Mouse (Mus musculus) heart, embryonic 15.5 days (tissue): ENCODE results near the gene Cacul1. TPM values are rescaled to one million over a fixed set of nuclear protein-coding genes. Genes with fewer than 3 reads are reported as not detected.
A peak's percentile ranks its signal among the peaks of the same experiment; 100 is the strongest.
"Not testable (repeated sequence)": the region's sequence is repeated elsewhere in the genome, so short reads cannot be mapped to it uniquely, and the experiment has no call there.

Experiments
- ATAC-seq: fragments of 200-750 bp; cut with Nextera tagmentation; replicated peaks from 2 replicates; pipeline ENCODE4 v1.8.0; 2017; ENCODE audit warnings: low read depth, moderate TSS enrichment; ENCODE audit not compliant: insufficient number of reproducible peaks, insufficient read depth, low FRiP score
- H3K27ac ChIP-seq: fragments of 300-500 bp; sonication (generic); 2 replicates; pipeline ENCODE4 v1.5.1; 2015; ENCODE audit warnings: mild to moderate bottlenecking, inconsistent platforms
- H3K27me3 ChIP-seq: fragments of 300-500 bp; sonication (generic); 2 replicates; pipeline ENCODE4 v1.6.1; 2015; ENCODE audit warnings: inconsistent platforms
- H3K36me3 ChIP-seq: fragments of 300-500 bp; sonication (generic); 2 replicates; pipeline ENCODE4 v1.6.1; 2015; ENCODE audit warnings: mild to moderate bottlenecking, inconsistent platforms
- H3K4me1 ChIP-seq: fragments of 300-500 bp; sonication (generic); replicated peaks from 2 replicates; pipeline ENCODE4 v1.6.1; 2015; ENCODE audit warnings: inconsistent platforms
- H3K4me2 ChIP-seq: fragments of 300-500 bp; sonication (generic); 2 replicates; pipeline ENCODE4 v1.6.1; 2015; ENCODE audit warnings: inconsistent platforms, mild to moderate bottlenecking, moderate library complexity
- H3K4me3 ChIP-seq: fragments of 300-500 bp; sonication (generic); 2 replicates; pipeline ENCODE4 v1.5.1; 2015; ENCODE audit warnings: mild to moderate bottlenecking, inconsistent platforms
- H3K9ac ChIP-seq: fragments of 300-500 bp; sonication (generic); 2 replicates; pipeline ENCODE4 v1.6.1; 2015; ENCODE audit warnings: mild to moderate bottlenecking, inconsistent platforms
- H3K9me3 ChIP-seq: fragments of 300-500 bp; sonication (generic); replicated peaks from 2 replicates; pipeline ENCODE4 v1.6.1; 2016; ENCODE audit warnings: inconsistent platforms
- WGBS: fragments of 180-500 bp; shearing (Covaris S2); methylation state at CpG from one replicate; pipeline ENCODE4 v1.1.7; 2015; ENCODE audit warnings: mixed read lengths; 5-methylcytosine and 5-hydroxymethylcytosine counted together
- polyA plus RNA-seq: library from polyadenylated mRNA; unstranded; fragments of >200 nt; fragmentation: Nextera tagmentation; extraction: Ambion mirVana; gene quantifications from 2 replicates; pipeline ENCODE4 v1.2.1, GENCODE M21; 2015

Cacul1 gene
- polyA plus RNA-seq, result 13.9 and 16.5 TPM in 2 replicates

- Histone ChIP-seq H3K4me1 (peaks cover 17% of the 10 kb centered on the region), H3K9me3 (no peaks in the 10 kb centered on the region), H3K9ac (peak within 1 kb of the TSS; percentile 95), H3K4me3 (peak within 1 kb of the TSS; percentile 100), H3K36me3 (peaks cover 4% of the 10 kb centered on the region; the same call in 1 of the 2 replicates), H3K27ac (peak within 1 kb of the TSS; percentile 94), H3K4me2 (peak within 1 kb of the TSS; percentile 71), H3K27me3 (no peaks in the 10 kb centered on the region)
- WGBS, result under 1% methylated on average over 64 of the region's 64 CpGs
- ATAC-seq, result peak; percentile 97
Measured at GRCm38 (mm10) chr19:60580582-60581339, at the start of gene Cacul1. Gene Cacul1 (minus strand): TSS chr19:60581025.

GRCm38 (mm10) chr19:60619420-60619819, 38.6 kb upstream of the Cacul1 start:
- no peak overlapping the region for H3K27ac ChIP-seq
- H3K9me3 ChIP-seq, result no peaks in the 10 kb centered on the region; the same call in 1 of the 2 replicates
- no peak overlapping the region for H3K4me3 ChIP-seq
- no peaks in the 10 kb centered on the region for H3K36me3 ChIP-seq
- no peak overlapping the region for H3K4me2 ChIP-seq
- H3K9ac ChIP-seq, result no peak overlapping the region
- H3K4me1 ChIP-seq, result no peaks in the 10 kb centered on the region
- WGBS, result 53% methylated on average over 4 of the region's 4 CpGs
- ATAC-seq, result no peak
- no peaks in the 10 kb centered on the region for H3K27me3 ChIP-seq

GRCm38 (mm10) chr19:60617007-60617406, 36.2 kb upstream of the Cacul1 start:
- H3K4me2 ChIP-seq, result no peak overlapping the region
- no peaks in the 10 kb centered on the region; the same call in 1 of the 2 replicates for H3K9me3 ChIP-seq
- H3K9ac ChIP-seq, result no peak overlapping the region
- no peak overlapping the region for H3K4me3 ChIP-seq
- no peak overlapping the region for H3K27ac ChIP-seq
- ATAC-seq, result no peak
- no peaks in the 10 kb centered on the region for H3K27me3 ChIP-seq
- no peaks in the 10 kb centered on the region for H3K4me1 ChIP-seq
- WGBS, result 23% methylated on average over 1 of the region's 1 CpGs
- H3K36me3 ChIP-seq, result no peaks in the 10 kb centered on the region

GRCm38 (mm10) chr19:60615470-60616200, 34.8 kb upstream of the Cacul1 start:
- Histone ChIP-seq H3K4me3 (no peak overlapping the region), H3K36me3 (no peaks in the 10 kb centered on the region), H3K4me1 (no peaks in the 10 kb centered on the region), H3K9me3 (no peaks in the 10 kb centered on the region; the same call in 1 of the 2 replicates), H3K27ac (no peak overlapping the region), H3K9ac (no peak overlapping the region), H3K4me2 (no peak overlapping the region), H3K27me3 (no peaks in the 10 kb centered on the region)
- WGBS, result 67% methylated on average over 5 of the region's 5 CpGs
- ATAC-seq, result no peak

- no peak overlapping the region for H3K9ac ChIP-seq
- H3K9me3 ChIP-seq, result no peaks in the 10 kb centered on the region
- no peak overlapping the region for H3K4me3 ChIP-seq
- no peak overlapping the region for H3K27ac ChIP-seq
- WGBS, result 39% methylated on average over 12 of the region's 12 CpGs
- H3K4me1 ChIP-seq, result no peaks in the 10 kb centered on the region
- H3K36me3 ChIP-seq, result no peaks in the 10 kb centered on the region
- H3K27me3 ChIP-seq, result no peaks in the 10 kb centered on the region
- ATAC-seq, result no peak
- no peak overlapping the region for H3K4me2 ChIP-seq
Measured at GRCm38 (mm10) chr19:60611525-60612215, 30.8 kb upstream of the Cacul1 start.

- 33% methylated on average over 5 of the region's 5 CpGs for WGBS
- Histone ChIP-seq H3K9me3 (no peaks in the 10 kb centered on the region), H3K27me3 (no peaks in the 10 kb centered on the region)
Measured at GRCm38 (mm10) chr19:60608766-60609165, 27.9 kb upstream of the Cacul1 start.

GRCm38 (mm10) chr19:60603586-60603985, 22.8 kb upstream of the Cacul1 start:
- Histone ChIP-seq H3K9me3 (no peaks in the 10 kb centered on the region), H3K9ac (no peak overlapping the region), H3K27me3 (no peaks in the 10 kb centered on the region), H3K4me3 (no peak overlapping the region), H3K27ac (no peak overlapping the region), H3K4me2 (no peak overlapping the region), H3K36me3 (no peaks in the 10 kb centered on the region), H3K4me1 (no peaks in the 10 kb centered on the region)
- no peak for ATAC-seq
- 80% methylated on average over 3 of the region's 3 CpGs for WGBS

More at GRCm38 (mm10) chr19:60608766-60609165, 27.9 kb upstream of the Cacul1 start:
- Histone ChIP-seq H3K27ac (no peak overlapping the region), H3K36me3 (no peaks in the 10 kb centered on the region), H3K4me2 (no peak overlapping the region), H3K4me3 (no peak overlapping the region), H3K9ac (no peak overlapping the region), H3K4me1 (no peaks in the 10 kb centered on the region)
- no peak for ATAC-seq

GRCm38 (mm10) chr19:60602066-60602465, 21.2 kb upstream of the Cacul1 start:
- H3K4me1 ChIP-seq, ATAC-seq, H3K27ac ChIP-seq, H3K36me3 ChIP-seq, H3K9me3 ChIP-seq, H3K9ac ChIP-seq, H3K4me2 ChIP-seq, H3K4me3 ChIP-seq, H3K27me3 ChIP-seq: not testable (repeated sequence)
- WGBS, result 78% methylated on average over 1 of the region's 1 CpGs

- Histone ChIP-seq H3K4me1 (no peaks in the 10 kb centered on the region), H3K27me3 (no peaks in the 10 kb centered on the region), H3K4me3 (no peak overlapping the region), H3K9me3 (no peaks in the 10 kb centered on the region), H3K27ac (no peak overlapping the region), H3K4me2 (no peak overlapping the region), H3K9ac (no peak overlapping the region), H3K36me3 (no peaks in the 10 kb centered on the region)
- WGBS, result 68% methylated on average over 8 of the region's 8 CpGs
- ATAC-seq, result no peak
Measured at GRCm38 (mm10) chr19:60598025-60598697, 17.3 kb upstream of the Cacul1 start.

- 90% methylated on average over 2 of the region's 2 CpGs for WGBS
- Histone ChIP-seq H3K9ac (no peak overlapping the region), H3K27ac (no peak overlapping the region), H3K9me3 (no peaks in the 10 kb centered on the region), H3K4me1 (no peaks in the 10 kb centered on the region), H3K27me3 (no peaks in the 10 kb centered on the region), H3K4me2 (no peak overlapping the region), H3K4me3 (no peak overlapping the region), H3K36me3 (no peaks in the 10 kb centered on the region)
- ATAC-seq, result no peak
Measured at GRCm38 (mm10) chr19:60589646-60590045, 8.8 kb upstream of the Cacul1 start.

GRCm38 (mm10) chr19:60586652-60587051, 5.8 kb upstream of the Cacul1 start:
- H3K4me1 ChIP-seq, result 0 out of 2 replicates have a peak, but pooled peaks cover under 1% of the 10 kb centered on the region
- no peak for ATAC-seq
- no peaks in the 10 kb centered on the region for H3K27me3 ChIP-seq
- H3K27ac ChIP-seq, result no peak overlapping the region
- 57% methylated on average over 5 of the region's 5 CpGs for WGBS
- no peak overlapping the region for H3K4me3 ChIP-seq
- H3K4me2 ChIP-seq, result no peak overlapping the region
- no peaks in the 10 kb centered on the region for H3K36me3 ChIP-seq
- H3K9me3 ChIP-seq, result no peaks in the 10 kb centered on the region
- H3K9ac ChIP-seq, result no peak overlapping the region
